Mouse (Mus musculus) erythroid progenitor cell, adult 5-6 weeks (primary cell): ENCODE results near the gene P2ry10. TPM values are rescaled to one million over a fixed set of nuclear protein-coding genes. Genes with fewer than 3 reads are reported as not detected.
"Not testable (repeated sequence)": the region's sequence is repeated elsewhere in the genome, so short reads cannot be mapped to it uniquely, and the experiment has no call there.

Experiments used
- ATAC-seq: replicated peaks from 2 replicates; pipeline ENCODE4 v1.8.0; 2016; ENCODE audit warnings: moderate number of reproducible peaks, mild to moderate bottlenecking, moderate TSS enrichment, inconsistent platforms; ENCODE audit not compliant: poor library complexity, low FRiP score, severe bottlenecking
- total RNA-seq, 2 experiments: library from RNA; stranded (forward) in 1 of 2; stranded (reverse) in 1 of 2; fragments of 150-400 nt in 1 of 2; fragments of 186-747, 209-891 nt in 1 of 2; gene quantifications; 2 replicates each; pipeline versions ENCODE4 v1.2.3 to v1.2.4; 2015 to 2017; ENCODE audit warnings: low replicate concordance in 2 of 2

P2ry10 gene
- total RNA-seq (2015; ENCODE audit: low replicate concordance) (1.4 and 2.9 TPM in 2 replicates), total RNA-seq (2017; ENCODE audit: low replicate concordance) (0.53 and 1.2 TPM in 2 replicates)

DNA sequence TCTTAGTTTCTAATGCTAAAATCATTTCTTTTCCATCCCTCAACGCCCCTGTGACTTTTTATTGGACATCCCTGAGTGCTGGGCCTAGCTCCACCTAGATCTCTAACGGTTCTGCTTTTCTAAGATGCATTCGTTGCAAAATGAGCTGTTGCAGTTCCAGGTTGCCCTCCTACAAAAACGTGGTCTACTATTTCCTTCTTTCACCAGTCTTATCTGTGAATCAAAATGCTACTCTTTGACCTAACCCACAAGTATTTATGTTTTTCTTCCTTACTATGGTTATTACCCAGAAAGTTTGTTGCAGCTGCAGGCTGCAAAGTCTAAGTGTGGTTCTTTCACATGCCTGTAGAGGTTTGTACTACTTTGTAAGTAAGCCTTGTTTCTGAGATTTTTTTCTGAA lies at the start of gene P2ry10:
TSS of gene P2ry10 (plus strand) at position 316 of the 400 bp plus-strand sequence.
- no peak for ATAC-seq

DNA sequence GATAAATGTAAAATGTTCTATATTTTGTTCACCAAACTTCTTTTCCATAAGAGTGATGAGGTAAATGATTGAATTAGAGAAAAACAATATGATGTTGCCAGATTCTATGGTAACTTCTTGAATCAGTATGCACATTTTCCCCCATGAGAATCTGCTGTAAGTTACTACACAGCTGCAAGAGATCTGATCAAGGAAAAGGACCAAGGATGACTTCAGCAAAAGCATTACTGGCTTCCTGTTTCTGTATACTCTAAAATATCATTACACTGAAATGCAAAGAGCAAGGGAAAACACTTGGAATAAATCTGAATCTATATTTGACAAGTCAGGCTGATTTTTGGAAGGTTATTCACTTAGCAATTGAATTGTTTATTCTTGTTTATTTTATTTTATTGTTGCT lies 49.1 kb upstream of the P2ry10 start:
- no peak for ATAC-seq

DNA sequence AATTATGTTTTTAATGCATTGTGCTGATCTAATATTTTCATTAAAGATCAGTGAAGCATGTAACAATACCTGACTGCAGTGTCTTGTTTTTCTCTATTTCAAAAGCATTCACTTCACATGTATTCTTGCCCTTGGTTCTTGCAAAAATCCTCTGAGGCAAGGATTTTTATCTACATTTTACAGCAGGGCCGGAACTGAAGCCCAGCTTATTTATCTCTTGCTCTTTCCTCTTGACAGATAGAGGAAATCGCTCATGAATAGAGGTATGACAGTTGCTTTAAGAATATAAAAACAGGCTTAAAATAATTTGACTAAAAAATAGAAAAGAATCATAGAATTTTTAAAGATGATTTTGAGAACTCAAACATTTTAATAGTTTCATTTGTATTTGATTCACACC lies 48.7 kb upstream of the P2ry10 start:
- no peak for ATAC-seq

DNA sequence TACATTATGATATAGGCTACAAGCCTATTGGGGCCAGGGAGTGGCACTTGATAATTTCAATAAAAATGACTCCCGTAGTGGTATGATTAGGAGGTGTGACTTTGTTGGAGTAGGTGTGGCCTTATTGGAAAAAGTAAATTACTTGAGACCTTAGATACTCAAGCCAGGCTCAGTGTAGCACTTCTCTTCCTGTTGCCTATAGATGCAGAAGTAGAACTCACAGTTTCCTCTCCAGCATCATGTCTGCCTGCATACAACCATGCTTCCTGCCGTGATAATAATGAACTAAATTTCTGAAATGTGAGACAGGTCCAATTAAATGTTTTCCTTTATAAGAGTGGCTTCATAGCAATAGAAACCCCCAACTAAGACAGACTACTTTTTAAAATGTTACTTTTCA lies 45.9 kb upstream of the P2ry10 start:
- ATAC-seq, result no peak

DNA sequence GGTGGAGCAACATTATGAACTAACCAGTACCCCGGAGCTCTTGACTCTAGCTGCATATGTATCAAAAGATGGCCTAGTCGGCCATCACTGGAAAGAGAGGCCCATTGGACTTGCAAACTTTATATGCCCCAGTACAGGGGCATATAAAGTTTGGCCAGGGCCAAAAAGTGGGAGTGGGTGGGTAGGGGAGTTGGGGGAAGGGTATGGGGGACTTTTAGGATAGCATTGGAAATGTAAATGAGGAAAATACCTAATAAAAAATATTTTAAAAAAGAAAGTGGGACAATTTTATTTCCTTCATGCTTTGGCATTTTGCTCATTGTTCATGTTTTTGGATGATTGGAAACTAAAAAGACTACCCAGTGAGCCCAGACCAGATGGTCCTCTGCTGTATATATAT lies 4.9 kb upstream of the P2ry10 start:
- ATAC-seq, result not testable (repeated sequence)

DNA sequence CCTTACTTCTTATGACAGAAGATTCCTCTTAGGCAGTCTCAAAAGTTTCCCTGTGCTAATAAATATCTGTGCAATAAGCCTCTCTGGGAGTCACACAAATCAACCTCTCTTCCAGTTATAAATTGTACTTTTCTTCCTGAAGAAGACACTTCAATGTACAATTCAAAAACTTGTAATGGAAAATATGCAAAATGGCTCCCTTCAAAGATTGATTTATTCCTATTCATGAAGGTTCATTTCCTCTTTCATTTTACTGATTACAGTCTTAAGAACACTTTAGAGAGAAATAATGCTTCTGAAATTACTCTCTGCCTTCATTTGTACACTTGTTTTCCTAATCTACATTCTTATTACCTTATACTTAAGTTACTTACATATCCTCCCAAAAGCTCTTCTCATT lies 4.0 kb upstream of the P2ry10 start:
- no peak for ATAC-seq

DNA sequence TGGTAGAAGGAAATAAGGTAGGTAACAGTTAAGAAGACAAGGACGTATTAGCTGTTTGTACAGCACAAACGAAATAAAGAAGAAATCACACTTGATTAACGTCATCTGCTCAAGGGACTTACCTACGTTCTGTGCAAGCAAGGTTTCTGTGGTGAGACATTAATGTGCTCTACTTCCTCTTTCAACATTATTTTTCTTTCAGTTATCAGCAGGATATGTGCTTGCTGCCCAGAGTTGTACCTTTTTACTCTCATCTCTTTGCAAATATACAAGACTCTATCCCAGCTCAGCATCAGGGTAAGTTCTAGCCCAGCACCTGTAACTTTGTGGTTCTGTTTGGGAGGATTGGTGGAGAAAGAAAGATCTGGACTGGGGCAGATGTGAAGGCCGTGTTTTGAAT lies 839 bp downstream of the P2ry10 start:
- no peak for ATAC-seq

DNA sequence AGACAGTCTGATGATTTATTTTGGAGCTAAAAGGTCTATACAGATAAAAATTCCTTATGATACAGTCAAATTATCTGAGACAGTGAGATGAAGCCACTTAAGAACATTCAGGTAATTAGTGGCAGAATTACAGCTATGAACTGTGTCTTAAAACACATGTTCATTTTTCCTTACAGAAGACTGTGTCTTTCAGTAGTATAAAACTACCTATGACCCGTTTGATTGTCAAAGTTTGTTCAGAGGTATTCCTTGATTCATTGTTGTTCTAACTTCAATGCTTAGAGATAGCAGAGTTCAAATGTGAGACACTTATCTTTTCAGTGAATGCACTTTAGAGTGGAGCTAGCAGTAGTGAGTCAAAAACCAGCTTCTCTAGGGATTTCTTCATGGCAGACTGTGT lies 1.6 kb downstream of the P2ry10 start:
- no peak for ATAC-seq

DNA sequence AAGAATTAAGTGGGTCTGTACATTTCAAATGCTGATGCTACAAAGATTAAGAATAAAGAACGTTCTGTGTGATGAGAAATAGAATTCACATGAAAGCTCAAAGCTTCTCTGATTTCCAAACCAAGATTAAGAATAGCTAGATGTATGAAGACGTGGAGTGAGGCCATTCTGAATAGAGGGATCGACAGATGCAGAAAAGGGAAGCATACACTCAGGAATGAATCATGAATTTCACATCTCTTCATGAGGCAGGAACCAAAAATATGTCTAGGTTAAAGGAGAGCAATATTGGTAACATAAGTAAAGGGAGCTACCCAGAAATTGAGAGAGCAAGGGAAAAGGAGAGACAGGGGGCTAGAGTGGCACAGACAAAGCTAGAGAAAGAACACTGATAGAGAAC lies 7.3 kb downstream of the P2ry10 start:
- no peak for ATAC-seq

DNA sequence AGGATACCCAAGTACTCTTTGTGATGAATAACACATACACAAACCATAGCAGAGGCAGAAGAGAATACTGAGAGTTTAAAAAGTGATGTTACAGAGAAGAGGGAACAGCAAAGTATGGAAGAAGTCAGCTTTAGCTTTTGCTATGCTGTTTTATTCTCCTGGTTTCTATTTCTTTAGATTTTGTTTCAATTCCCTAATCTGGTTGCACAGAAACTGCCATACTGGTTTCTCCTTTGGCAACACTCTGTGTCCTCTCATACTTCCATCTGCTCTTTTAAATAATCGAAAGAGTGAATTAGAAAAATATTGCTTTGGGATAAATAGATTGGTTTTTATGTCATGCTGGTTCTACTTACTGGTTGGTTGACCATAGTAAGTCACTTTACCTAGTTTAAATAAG lies 28.0 kb downstream of the P2ry10 start:
- ATAC-seq, result no peak

DNA sequence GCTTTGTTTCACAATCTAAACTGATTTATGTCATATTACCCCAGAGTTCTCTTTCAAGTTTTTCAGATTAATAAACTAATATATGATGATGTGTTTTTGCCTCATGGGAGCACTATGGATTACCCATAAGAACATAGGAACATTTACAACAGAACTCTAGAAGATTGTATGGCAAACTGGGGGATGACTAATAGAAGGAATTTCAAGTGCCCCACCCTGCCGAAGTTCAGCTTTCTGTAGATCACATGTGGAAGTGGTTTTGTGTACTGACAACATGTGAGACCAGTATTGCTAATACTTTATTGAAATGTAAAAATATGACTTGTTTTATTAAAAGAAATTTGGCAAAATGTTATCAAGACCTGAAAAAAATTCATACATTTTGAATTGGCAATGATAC lies 28.7 kb downstream of the P2ry10 start:
- ATAC-seq, result no peak

DNA sequence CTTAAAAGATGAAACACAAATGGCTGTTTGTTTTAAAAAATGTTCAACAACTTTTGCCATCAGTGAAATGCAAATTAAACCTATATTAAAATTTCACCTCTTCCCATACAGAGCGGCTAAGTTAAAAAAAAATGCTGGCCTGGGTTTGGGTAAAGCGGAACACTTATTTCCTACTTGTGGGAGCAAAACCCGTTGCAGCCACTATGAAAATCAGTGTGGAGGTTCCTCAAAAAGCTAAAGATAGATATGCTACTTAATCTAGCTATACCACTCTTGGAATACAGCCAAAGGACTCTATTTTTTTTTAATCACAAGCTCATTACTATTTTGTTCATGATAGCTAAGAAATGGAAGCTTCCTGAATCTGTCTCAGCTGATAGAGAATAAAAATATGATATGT lies 54.9 kb downstream of the P2ry10 start:
- ATAC-seq, result no peak

DNA sequence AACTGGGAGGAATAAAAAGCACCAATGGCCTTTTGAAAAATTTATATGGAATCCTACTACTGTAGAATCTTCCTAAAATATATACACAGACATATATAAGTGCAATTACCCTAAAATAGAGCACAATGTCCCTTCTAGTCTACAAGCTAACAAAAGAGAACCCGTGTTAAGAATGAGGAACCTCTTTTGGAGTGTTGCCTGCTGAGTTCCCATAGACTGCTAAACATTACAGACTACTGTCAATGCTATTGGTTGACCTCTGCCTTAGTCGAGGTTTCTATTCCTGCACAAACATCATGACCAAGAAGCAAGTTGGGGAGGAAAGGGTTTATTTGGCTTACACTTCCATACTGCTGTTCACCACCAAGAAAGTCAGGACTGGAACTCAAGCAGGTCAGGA lies 55.6 kb downstream of the P2ry10 start:
- no peak for ATAC-seq

DNA sequence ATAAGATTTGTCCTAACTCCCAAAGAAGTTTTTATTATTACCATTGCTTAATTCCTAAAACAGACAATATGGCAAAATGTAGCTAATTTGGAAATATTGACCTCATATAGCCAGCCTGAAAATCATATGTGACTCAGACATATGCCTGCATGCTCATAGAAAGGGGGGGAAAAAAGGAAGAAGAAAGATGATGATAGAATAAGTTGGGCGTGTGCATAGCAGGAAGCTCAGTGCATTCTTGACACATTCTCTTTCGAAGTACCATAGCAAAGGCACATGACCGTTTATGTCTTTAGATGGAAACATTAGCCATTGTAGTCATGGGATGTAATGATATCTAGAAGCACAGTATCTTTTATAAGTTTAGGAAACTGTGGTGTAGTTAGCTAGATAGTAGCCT lies 60.4 kb downstream of the P2ry10 start, which contains the start of gene P2ry10b:
TSS of gene P2ry10b (plus strand) at position 247 of the 400 bp plus-strand sequence.
- no peak for ATAC-seq

DNA sequence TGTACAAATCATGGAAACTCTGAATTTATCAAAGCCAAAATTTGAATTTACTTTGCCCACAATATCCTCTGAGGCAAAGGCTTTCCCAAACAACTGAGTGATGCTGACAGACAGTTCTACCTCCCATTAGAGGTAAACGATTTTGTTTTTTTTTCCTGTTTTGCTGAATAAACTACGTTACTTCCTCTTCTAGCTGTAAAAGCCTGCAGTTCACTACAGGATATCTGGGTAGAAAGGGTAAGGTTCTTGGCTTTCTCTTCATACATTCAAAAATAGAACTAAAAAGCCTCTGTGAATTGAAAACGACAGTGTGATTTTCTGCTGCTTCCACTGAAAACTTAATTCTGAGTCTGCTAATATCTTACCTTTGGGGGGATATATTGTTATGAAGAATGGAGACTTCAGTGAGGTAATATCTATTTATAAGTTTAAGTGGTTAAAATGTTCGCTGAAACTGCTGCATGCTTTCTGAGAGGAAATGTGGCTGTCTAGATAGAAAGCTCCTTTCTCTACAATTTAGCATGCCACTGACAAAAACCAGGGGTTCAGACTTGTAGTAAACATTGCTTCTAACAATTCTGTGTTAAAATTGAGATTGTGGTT lies 61.2 kb downstream of the P2ry10 start:
- no peak for ATAC-seq

DNA sequence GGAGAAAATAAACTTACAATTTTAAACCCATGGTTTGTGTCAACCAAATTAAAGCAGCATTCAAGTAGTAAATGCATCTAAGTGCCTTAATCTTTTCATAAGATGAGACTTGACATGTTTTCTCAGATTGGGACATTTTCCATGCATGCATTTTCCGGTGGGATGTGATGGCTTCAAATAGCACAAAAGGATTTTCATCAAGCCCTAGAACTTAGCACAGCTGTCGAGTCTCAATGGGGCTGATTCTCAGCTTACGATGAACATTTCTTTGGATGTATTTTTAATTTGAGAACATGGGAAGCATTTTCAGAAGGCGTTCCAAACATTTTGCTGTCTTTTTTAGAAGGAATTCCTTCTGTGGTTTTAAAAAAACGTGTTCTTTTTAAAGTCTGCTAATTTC lies 61.7 kb downstream of the P2ry10 start:
- no peak for ATAC-seq

DNA sequence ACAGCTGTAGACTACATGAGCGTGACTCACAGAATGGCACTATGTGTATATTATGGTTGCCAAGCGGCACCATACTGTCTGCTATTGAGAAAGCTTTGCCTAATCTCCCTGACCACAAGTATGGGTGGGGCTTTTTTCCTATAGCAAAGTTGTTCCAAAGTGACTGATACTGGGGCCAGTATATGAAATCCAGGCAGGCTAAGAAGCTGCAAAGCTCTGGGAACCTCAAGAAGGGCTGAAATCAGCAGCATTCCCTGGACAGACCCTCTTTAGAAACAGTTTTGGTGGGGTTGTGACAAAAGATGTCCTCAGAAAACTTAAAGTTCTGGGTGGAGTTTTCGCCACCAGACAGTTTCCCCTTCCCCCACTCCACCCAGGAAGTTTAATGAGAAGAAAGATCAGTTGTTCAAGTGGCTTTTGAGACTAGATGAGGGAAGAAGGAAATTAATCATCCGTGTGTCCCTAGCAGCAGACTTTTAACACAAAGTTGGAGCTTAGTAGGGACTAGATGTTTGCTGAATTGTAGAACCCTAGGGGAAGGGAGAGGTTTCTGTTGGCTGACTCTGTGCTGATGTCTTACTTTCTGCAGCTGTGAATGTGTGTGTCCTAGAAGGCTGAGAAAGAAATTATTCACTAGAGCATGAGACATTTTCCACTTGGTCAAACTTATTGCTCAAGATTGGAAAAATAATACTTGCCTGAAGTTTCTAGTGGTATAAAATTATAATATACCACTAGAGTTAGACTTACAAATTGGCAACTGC lies 62.6 kb downstream of the P2ry10 start:
- ATAC-seq, result no peak

Other genes starting within 250 kb of the P2ry10 start
- not detected in 2 replicates for gene Rtl3, start 247.8 kb upstream of the P2ry10 start, total RNA-seq (2015; ENCODE audit: low replicate concordance)
- not detected in 2 replicates for gene Rtl3, start 247.8 kb upstream of the P2ry10 start, total RNA-seq (2017; ENCODE audit: low replicate concordance)
- not detected in 2 replicates for gene Lpar4, start 167.9 kb upstream of the P2ry10 start, total RNA-seq (2015; ENCODE audit: low replicate concordance)
- not detected in 2 replicates for gene Lpar4, start 167.9 kb upstream of the P2ry10 start, total RNA-seq (2017; ENCODE audit: low replicate concordance)
- gene P2ry10b, start 60.4 kb downstream of the P2ry10 start, total RNA-seq (2015; ENCODE audit: low replicate concordance), result 2.5 and 5.0 TPM in 2 replicates
- gene P2ry10b, start 60.4 kb downstream of the P2ry10 start, total RNA-seq (2017; ENCODE audit: low replicate concordance), result 0.91 and 1.3 TPM in 2 replicates
- gene Gpr174, start 167.4 kb downstream of the P2ry10 start, total RNA-seq (2015; ENCODE audit: low replicate concordance), result 0.84 and 1.1 TPM in 2 replicates
- 1.7 and 2.3 TPM in 2 replicates for gene Gpr174, start 167.4 kb downstream of the P2ry10 start, total RNA-seq (2017; ENCODE audit: low replicate concordance)